Mouse (Mus musculus): Measurements from ENCODE around the gene Prim2.

Gene Prim2

DNA sequence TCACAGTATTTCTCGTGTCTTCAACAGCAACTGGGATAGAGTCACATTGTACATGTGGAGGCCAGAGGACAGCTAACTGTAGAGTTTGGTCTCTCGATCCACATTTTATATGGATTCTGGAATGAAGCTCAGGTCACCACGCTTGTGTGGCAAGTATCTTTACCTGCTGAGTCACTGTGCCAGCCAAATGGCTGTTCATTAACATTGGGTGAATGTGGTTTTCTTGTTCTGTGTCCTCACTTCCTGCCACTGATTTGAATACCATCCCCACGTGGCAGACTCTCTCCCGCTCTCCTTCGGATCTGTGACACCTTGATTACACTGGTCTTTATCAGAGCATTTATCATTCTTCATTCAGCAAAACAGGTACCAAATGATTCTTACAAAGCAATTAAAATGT, 198.5 kb downstream of the Prim2 start:
- DNase-seq: no peak

DNA sequence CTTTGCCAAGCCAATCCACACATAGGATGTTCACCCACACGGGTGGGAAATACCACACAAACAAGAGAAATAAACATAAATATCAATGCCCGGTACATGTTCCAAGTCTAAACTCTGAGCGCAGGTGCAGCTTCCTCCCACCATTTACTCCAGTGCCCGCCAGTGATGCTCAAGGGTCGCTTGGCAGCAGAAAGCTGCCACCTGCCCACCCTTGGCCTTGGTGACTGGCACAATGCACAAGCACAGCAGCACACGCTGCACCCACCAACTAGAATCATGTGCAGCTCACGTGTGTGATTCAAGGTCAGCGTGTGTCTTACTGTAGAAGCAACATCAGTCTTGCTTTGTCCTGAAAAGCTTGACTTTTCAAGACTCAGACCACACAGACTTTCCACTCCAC, 199.4 kb downstream of the Prim2 start:
- DNase-seq: no peak

DNA sequence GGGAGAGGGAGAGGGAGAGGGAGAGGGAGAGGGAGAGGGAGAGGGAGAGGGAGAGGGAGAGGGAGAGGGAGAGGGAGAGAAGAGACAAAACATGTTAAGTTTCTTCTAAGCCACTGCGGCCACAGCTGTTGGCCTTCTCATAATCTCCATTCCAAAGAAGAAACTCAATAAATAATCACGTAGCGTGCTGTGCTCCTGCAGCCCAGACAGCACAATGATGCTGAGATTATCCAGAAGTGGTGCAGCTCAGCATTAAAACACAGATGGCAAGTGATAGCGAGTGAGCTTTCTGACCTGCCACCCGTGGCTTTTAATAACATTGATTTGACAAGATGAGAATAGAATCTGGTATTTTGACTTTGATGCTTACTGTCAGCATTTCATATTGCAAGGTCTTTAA, 205.4 kb downstream of the Prim2 start:
- peak; percentile 37 for DNase-seq

DNA sequence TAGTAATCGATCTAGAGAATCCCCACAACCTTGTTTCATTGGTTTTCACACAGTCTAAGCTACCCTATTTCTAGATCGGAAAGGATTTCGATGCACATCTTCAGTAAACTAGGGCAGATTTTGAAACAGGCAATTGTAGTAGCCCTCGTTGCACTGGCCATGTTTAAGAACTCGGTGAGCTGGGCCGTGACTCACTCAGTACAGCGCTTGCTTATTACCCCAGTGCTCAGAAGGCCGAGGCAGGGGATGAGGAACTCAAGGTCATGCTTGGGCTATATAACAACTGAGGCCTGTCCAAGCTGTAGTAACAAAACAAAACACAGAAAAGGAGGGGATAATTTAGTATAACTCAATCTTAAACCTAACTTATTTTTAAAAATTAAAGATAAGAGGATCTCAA, 208.9 kb downstream of the Prim2 start:
- DNase-seq: no peak

DNA sequence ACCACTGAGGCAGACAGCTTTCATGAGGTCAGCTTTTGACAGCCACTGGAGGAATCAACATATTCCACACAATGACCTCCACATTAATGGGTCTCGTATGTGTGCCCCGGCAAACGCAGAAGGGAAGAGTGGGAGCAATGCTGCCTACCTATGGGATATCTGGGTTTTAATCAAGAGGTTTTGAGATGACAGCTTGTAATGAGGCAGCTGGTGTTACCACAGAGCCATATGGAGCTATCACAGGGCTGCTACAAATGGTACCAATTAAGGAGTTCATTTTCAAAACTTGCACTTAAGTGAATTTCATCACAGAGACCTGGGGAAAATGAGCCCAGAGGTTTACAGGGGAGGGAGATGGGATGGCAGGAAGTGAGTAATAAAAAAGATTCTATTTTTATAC, 209.3 kb downstream of the Prim2 start:
- DNase-seq: no peak

DNA sequence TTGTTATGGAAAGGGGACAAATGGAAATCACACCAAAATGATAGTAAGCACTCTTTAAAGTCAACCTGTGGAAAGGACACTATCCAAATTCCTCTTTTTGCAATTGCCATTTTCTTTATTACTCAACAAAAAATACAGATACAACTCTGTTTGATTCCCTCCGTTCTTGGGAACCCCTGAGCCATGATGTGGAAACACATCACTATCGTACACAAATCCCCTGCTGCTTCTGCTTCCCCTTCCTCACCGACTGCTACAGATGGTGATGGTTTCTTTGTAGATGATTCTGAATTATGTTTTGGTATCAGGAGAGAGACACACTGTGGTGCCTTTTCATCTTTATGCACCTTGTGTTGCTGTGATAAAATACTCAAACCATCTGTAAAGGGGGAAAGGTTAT, 210.6 kb downstream of the Prim2 start:
- no peak for DNase-seq

DNA sequence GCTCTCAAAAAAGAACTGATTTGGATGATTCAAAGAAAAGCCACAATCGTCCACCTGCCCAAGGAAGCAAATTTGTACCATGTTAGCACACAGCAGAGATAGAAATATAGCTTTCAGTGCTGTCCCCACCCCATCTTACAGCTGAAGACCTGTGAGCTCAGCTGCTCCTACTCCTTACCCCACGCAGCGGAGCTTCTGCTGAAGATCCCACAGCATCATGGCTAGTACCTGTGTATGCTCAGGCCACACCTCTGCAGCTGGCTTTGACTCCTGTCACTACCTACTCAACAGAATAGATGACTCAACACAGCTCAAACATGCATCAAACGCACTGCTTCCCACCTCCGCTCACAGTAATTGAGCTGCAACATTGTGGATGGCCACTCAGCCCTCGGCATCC, 215.3 kb downstream of the Prim2 start:
- DNase-seq: no peak

DNA sequence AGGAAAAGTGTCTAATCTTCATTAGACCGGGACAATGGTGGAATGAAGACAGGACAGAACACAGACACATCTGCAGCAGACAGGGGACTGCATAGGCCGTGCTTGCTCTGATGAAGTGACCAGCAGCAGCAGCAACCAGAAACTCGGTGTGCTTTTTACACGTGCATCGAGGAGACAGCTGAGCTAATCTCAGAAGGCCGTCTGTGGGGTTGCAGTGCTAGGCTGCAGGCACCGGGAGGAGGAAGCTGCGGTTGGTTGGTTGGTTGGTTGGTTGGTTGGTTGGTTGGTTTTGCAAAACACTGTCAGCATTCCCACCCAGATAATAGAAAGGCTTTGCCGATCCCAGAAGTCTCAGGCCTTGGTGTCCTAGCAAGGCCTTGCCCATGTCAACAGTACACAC, 216.3 kb downstream of the Prim2 start:
- no peak for DNase-seq

DNA sequence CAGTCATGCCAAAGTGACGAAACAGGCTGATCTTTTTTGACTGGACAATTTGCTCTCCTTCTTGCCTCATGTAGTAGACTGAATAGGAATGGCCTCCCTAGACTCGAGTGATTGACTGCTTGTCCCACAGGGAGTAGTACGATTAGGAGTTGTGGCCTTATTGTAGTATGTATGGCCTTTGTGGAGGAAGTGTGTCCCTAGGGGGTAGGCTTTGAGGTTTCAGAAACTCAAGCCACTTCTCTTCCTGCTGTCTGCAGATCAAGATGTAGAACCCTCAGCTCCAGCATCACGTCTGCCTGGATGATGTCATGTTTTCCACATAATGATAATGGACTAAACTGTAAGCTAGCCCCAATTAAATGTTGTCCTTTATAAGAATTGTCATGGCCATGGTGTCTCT, 222.4 kb downstream of the Prim2 start:
- no peak for DNase-seq

DNA sequence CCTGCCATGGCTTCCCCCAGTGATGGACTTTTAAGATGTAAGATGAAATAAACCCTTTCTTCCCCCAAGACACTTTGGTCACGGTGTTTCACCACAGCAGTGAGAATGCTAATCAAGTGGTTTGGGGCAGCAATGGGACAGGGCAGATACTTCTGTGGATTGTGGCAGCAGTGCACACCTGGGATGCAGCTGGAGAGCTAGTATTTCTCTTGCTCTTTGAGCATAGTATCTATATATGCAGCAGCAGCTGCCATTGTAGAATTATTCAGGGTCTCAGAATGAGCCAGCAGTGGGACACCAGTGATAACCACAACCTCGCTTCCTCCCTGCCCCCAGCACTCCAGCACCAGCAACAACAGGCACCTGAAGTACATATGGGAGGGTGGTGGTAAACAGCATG, 233.4 kb downstream of the Prim2 start:
- no peak for DNase-seq

Measured in retina, postnatal 1 day (tissue).